Mouse (Mus musculus): ENCODE measurements around the gene Olfr1016. TPM values are rescaled to one million over a fixed set of nuclear protein-coding genes. Genes with fewer than 3 reads are reported as not detected.

Olfr1016 gene
- not detected for polyA plus RNA-seq (2014; fragmentation: Illumina TruSeq; extraction: RNeasy Lipid Tissue Mini Kit (QIAGEN cat#74804); ENCODE audit: low read depth, low replicate concordance)

DNA sequence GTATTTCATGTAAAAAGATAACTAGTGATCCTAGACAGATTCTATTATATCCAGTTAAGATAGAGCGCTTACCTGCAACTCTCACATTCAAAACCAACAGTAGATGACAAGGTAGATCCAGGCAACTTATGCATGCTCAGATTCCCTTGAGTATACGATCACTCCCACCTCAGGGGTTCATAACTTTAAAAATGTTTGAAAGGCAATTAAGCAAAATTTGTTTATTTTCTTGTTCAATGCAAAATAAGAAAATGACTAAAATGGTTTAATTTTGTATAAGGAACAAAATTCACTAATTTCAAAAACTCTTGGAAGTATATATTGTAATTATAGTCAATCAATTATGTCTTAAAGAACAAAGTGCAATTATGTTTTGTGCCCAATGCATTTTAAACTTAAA, at the start of gene Olfr1016:
Olfr1016 (minus strand) TSS at position 101 of the 400 bp plus-strand sequence.

DNA sequence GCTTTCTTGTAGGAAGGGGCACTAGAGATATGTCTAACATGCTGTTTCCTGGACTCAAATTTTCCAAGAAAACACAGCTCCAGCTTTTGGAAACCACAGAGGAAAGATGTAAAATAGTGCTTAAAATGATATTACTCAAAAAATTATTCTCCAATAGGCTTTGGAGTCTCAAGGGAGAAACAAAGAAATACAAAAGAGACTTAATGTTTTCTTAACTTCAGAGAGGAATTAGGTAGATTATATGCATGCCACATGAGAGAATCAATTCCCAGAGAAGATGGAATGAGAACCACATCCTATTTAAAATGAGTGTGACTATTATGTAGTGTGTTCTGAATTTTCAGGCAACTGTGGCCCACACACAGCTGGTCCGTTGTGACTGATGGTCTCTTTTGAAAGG, 44.4 kb upstream of the Olfr1016 start, which contains the start of gene Olfr1020:
Olfr1020 (plus strand) TSS at position 301 of the 400 bp plus-strand sequence.

DNA sequence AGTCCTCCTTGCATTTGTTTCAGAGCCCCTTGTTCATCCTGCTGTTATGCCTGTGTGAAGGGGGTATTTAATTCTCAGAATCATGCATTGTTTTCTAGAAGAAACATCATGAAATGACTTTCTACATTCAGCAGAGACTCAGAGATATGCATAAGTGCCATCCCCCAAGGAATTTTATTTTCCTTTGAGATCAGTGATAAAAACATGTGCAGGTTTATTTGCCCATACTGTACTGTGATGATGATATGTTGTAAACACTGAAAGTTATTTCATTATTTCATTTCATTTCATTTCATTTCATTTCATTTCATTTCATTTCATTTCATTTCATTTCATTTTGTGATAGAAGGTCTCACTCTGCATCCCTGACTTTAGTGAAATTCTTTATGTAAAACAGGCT, 43.0 kb upstream of the Olfr1016 start, which contains the start of gene Olfr1019:
Olfr1019 (minus strand) TSS at position 101 of the 400 bp plus-strand sequence.

DNA sequence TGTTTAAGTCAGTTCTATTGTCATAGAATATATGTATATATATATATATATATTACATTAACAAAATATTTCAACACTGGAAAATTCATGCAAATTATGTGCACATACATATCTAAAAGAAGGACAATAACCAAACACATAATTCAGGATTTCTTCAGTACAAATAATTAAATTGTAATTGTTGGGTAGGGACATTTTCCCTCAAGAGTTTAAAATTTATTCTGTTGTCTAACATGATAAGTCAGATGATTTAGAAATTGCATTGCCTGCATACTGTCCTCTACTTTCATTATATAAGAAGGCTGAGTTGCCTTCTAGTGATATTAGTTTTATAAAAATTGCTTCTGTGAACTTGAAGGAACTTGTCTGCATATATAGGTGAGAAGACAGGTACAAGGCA, 15.8 kb upstream of the Olfr1016 start, which contains the start of gene Olfr1018:
Olfr1018 (plus strand) TSS at position 301 of the 400 bp plus-strand sequence.

DNA sequence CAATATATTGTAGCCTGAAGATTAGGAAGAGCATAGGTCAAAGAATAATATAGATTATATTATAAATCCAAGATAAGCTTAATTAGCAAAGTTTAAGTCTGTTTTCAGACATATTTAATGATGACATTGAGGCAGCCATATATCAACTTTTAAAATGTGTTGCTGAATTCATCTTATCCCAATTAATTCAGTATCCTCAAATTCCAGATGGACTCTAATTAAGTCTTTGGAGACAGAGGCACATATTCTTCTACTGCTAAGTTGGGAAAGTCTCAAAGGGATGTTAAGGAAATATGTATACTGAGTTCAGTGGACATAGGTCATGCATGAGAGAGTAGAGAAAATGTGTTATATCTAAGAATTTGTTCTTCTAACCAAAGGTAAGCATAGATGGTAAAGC, 20.6 kb downstream of the Olfr1016 start, which contains the start of gene Olfr1015:
Olfr1015 (plus strand) TSS at position 301 of the 400 bp plus-strand sequence.

DNA sequence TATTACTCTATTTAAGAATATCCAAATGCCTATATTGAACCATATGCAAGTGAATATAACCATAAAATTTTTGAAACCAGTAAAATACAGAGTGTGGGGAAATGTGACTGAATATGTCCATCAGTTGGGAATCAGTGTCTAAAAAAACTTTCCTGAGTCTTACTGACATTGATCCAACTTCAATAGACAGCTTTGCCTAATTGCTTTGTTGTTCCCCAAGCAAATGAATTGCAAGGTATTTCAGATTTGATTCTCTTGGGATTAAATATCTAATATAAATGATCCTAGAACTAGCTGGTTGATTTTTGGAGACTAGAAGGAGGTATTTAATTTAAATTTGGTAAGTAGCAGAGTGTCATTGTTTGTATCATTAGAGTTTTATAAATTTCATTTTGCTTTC, 29.9 kb downstream of the Olfr1016 start, which contains the start of gene Olfr1014:
Olfr1014 (plus strand) TSS at position 301 of the 400 bp plus-strand sequence.

DNA sequence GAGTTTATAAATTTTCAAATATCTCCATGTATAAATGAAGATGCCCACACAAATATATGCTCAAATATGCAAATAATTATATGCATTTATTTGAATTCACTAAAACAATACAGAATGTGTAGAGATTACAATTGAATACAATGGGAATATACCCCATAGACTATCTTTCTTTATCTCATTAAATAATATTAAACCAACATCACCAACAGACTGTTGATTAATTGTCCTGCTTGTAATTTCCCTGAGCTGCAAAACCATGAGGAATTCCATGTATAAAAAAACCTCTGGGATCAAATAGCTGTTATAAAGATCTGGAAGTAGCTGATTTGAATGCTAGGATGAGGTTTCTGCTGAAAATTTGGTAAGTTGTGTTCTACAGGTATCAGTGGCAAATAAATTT, 35.5 kb downstream of the Olfr1016 start, which contains the start of gene Olfr1013:
Olfr1013 (plus strand) TSS at position 301 of the 400 bp plus-strand sequence.

DNA sequence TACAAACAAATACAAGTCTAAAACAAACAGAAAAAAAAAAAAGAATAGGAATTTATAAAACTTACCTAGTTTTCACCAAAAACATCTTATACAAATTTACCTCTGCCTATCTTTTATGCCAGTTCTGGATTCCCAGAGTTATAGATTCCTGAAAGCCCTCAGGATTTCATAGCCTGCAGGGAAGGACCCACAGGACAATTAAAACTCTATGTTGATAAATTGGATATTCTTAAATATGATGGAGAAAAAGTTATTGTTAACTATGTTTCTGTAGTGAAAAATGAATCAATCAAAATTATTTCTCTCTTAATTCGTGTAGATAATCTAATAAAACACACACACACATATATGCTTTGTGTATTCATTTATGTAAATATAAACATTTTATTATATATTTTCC, 39.7 kb downstream of the Olfr1016 start, which contains the start of gene Olfr1012:
Olfr1012 (minus strand) TSS at position 101 of the 400 bp plus-strand sequence.

Other genes starting within 250 kb of the Olfr1016 start
- not detected for gene Olfr996, start 223.3 kb downstream of the Olfr1016 start, polyA plus RNA-seq (2014; fragmentation: Illumina TruSeq; extraction: RNeasy Lipid Tissue Mini Kit (QIAGEN cat#74804); ENCODE audit: low read depth, low replicate concordance)
- not detected for gene Olfr998, start 213.6 kb downstream of the Olfr1016 start, polyA plus RNA-seq (2014; fragmentation: Illumina TruSeq; extraction: RNeasy Lipid Tissue Mini Kit (QIAGEN cat#74804); ENCODE audit: low read depth, low replicate concordance)
- not detected for gene Olfr1000, start 190.6 kb downstream of the Olfr1016 start, polyA plus RNA-seq (2014; fragmentation: Illumina TruSeq; extraction: RNeasy Lipid Tissue Mini Kit (QIAGEN cat#74804); ENCODE audit: low read depth, low replicate concordance)
- not detected for gene Olfr1002, start 151.8 kb downstream of the Olfr1016 start, polyA plus RNA-seq (2014; fragmentation: Illumina TruSeq; extraction: RNeasy Lipid Tissue Mini Kit (QIAGEN cat#74804); ENCODE audit: low read depth, low replicate concordance)
- not detected for gene Olfr154, start 138.1 kb downstream of the Olfr1016 start, polyA plus RNA-seq (2014; fragmentation: Illumina TruSeq; extraction: RNeasy Lipid Tissue Mini Kit (QIAGEN cat#74804); ENCODE audit: low read depth, low replicate concordance)
- not detected for gene Olfr1006, start 123.8 kb downstream of the Olfr1016 start, polyA plus RNA-seq (2014; fragmentation: Illumina TruSeq; extraction: RNeasy Lipid Tissue Mini Kit (QIAGEN cat#74804); ENCODE audit: low read depth, low replicate concordance)
- gene Olfr1008, start 113.1 kb downstream of the Olfr1016 start, polyA plus RNA-seq (2014; fragmentation: Illumina TruSeq; extraction: RNeasy Lipid Tissue Mini Kit (QIAGEN cat#74804); ENCODE audit: low read depth, low replicate concordance), result not detected
- gene Olfr1009, start 87.1 kb downstream of the Olfr1016 start, polyA plus RNA-seq (2014; fragmentation: Illumina TruSeq; extraction: RNeasy Lipid Tissue Mini Kit (QIAGEN cat#74804); ENCODE audit: low read depth, low replicate concordance), result not detected
- gene Olfr1012, start 39.8 kb downstream of the Olfr1016 start, polyA plus RNA-seq (2014; fragmentation: Illumina TruSeq; extraction: RNeasy Lipid Tissue Mini Kit (QIAGEN cat#74804); ENCODE audit: low read depth, low replicate concordance), result not detected
- not detected for gene Olfr1013, start 35.4 kb downstream of the Olfr1016 start, polyA plus RNA-seq (2014; fragmentation: Illumina TruSeq; extraction: RNeasy Lipid Tissue Mini Kit (QIAGEN cat#74804); ENCODE audit: low read depth, low replicate concordance)
- not detected for gene Olfr1014, start 29.8 kb downstream of the Olfr1016 start, polyA plus RNA-seq (2014; fragmentation: Illumina TruSeq; extraction: RNeasy Lipid Tissue Mini Kit (QIAGEN cat#74804); ENCODE audit: low read depth, low replicate concordance)
- not detected for gene Olfr1015, start 20.5 kb downstream of the Olfr1016 start, polyA plus RNA-seq (2014; fragmentation: Illumina TruSeq; extraction: RNeasy Lipid Tissue Mini Kit (QIAGEN cat#74804); ENCODE audit: low read depth, low replicate concordance)
- not detected for gene Olfr1018, start 15.9 kb upstream of the Olfr1016 start, polyA plus RNA-seq (2014; fragmentation: Illumina TruSeq; extraction: RNeasy Lipid Tissue Mini Kit (QIAGEN cat#74804); ENCODE audit: low read depth, low replicate concordance)
- not detected for gene Olfr1019, start 42.9 kb upstream of the Olfr1016 start, polyA plus RNA-seq (2014; fragmentation: Illumina TruSeq; extraction: RNeasy Lipid Tissue Mini Kit (QIAGEN cat#74804); ENCODE audit: low read depth, low replicate concordance)
- not detected for gene Olfr1020, start 44.5 kb upstream of the Olfr1016 start, polyA plus RNA-seq (2014; fragmentation: Illumina TruSeq; extraction: RNeasy Lipid Tissue Mini Kit (QIAGEN cat#74804); ENCODE audit: low read depth, low replicate concordance)
- gene Olfr1022, start 66.0 kb upstream of the Olfr1016 start, polyA plus RNA-seq (2014; fragmentation: Illumina TruSeq; extraction: RNeasy Lipid Tissue Mini Kit (QIAGEN cat#74804); ENCODE audit: low read depth, low replicate concordance), result not detected
- gene Olfr1023, start 83.1 kb upstream of the Olfr1016 start, polyA plus RNA-seq (2014; fragmentation: Illumina TruSeq; extraction: RNeasy Lipid Tissue Mini Kit (QIAGEN cat#74804); ENCODE audit: low read depth, low replicate concordance), result not detected
- not detected for gene Olfr1024, start 102.5 kb upstream of the Olfr1016 start, polyA plus RNA-seq (2014; fragmentation: Illumina TruSeq; extraction: RNeasy Lipid Tissue Mini Kit (QIAGEN cat#74804); ENCODE audit: low read depth, low replicate concordance)
- not detected for gene Olfr1025-ps1, start 112.6 kb upstream of the Olfr1016 start, polyA plus RNA-seq (2014; fragmentation: Illumina TruSeq; extraction: RNeasy Lipid Tissue Mini Kit (QIAGEN cat#74804); ENCODE audit: low read depth, low replicate concordance)
- not detected for gene Olfr1026, start 119.0 kb upstream of the Olfr1016 start, polyA plus RNA-seq (2014; fragmentation: Illumina TruSeq; extraction: RNeasy Lipid Tissue Mini Kit (QIAGEN cat#74804); ENCODE audit: low read depth, low replicate concordance)
- gene Olfr1028, start 147.9 kb upstream of the Olfr1016 start, polyA plus RNA-seq (2014; fragmentation: Illumina TruSeq; extraction: RNeasy Lipid Tissue Mini Kit (QIAGEN cat#74804); ENCODE audit: low read depth, low replicate concordance), result not detected
- gene Olfr1029, start 171.4 kb upstream of the Olfr1016 start, polyA plus RNA-seq (2014; fragmentation: Illumina TruSeq; extraction: RNeasy Lipid Tissue Mini Kit (QIAGEN cat#74804); ENCODE audit: low read depth, low replicate concordance), result 0.13 TPM
- not detected for gene Olfr1030, start 176.7 kb upstream of the Olfr1016 start, polyA plus RNA-seq (2014; fragmentation: Illumina TruSeq; extraction: RNeasy Lipid Tissue Mini Kit (QIAGEN cat#74804); ENCODE audit: low read depth, low replicate concordance)
- not detected for gene Olfr1031, start 187.8 kb upstream of the Olfr1016 start, polyA plus RNA-seq (2014; fragmentation: Illumina TruSeq; extraction: RNeasy Lipid Tissue Mini Kit (QIAGEN cat#74804); ENCODE audit: low read depth, low replicate concordance)
- gene Olfr1032, start 203.0 kb upstream of the Olfr1016 start, polyA plus RNA-seq (2014; fragmentation: Illumina TruSeq; extraction: RNeasy Lipid Tissue Mini Kit (QIAGEN cat#74804); ENCODE audit: low read depth, low replicate concordance), result not detected
- 14.7 TPM for gene Olfr1033, start 218.1 kb upstream of the Olfr1016 start, polyA plus RNA-seq (2014; fragmentation: Illumina TruSeq; extraction: RNeasy Lipid Tissue Mini Kit (QIAGEN cat#74804); ENCODE audit: low read depth, low replicate concordance)
- gene Olfr1034, start 243.3 kb upstream of the Olfr1016 start, polyA plus RNA-seq (2014; fragmentation: Illumina TruSeq; extraction: RNeasy Lipid Tissue Mini Kit (QIAGEN cat#74804); ENCODE audit: low read depth, low replicate concordance), result 5.8 TPM

Data from liver, adult 10 weeks (tissue).